Mouse (Mus musculus) ES-Bruce4 (cell line): ENCODE results near the gene Pigf. TPM values are rescaled to one million over a fixed set of nuclear protein-coding genes. Genes with fewer than 3 reads are reported as not detected.

ENCODE experiments used
- H3K27ac ChIP-seq: 2 replicates; pipeline ENCODE4 v1.5.1; 2012; ENCODE audit warnings: low read length, inconsistent platforms; ENCODE audit not compliant: insufficient read depth
- H3K27me3 ChIP-seq: 2 replicates; pipeline ENCODE4 v1.6.1; 2012; ENCODE audit warnings: mild to moderate bottlenecking, low read length, inconsistent platforms; ENCODE audit not compliant: control insufficient read depth, poor library complexity, insufficient read depth, severe bottlenecking
- H3K36me3 ChIP-seq: 2 replicates; pipeline ENCODE4 v1.6.1; 2012; ENCODE audit warnings: inconsistent platforms, mild to moderate bottlenecking, low read length, moderate library complexity; ENCODE audit not compliant: control insufficient read depth, poor library complexity, insufficient read depth, severe bottlenecking
- H3K4me1 ChIP-seq: one replicate; pipeline ENCODE4 v1.8.1; 2011; ENCODE audit warnings: low read length; ENCODE audit not compliant: control insufficient read depth, insufficient read depth
- H3K4me3 ChIP-seq: 2 replicates; pipeline ENCODE4 v1.5.1; 2011; ENCODE audit warnings: low read depth, mild to moderate bottlenecking, low read length
- H3K9ac ChIP-seq: 2 replicates; pipeline ENCODE4 v1.6.1; 2012; ENCODE audit warnings: low read depth, mild to moderate bottlenecking, inconsistent platforms; ENCODE audit not compliant: poor library complexity, severe bottlenecking
- H3K9me3 ChIP-seq: replicated peaks from 2 replicates; pipeline ENCODE4 v1.6.1; 2012; ENCODE audit warnings: mild to moderate bottlenecking, low read length, inconsistent platforms; ENCODE audit not compliant: control insufficient read depth, poor library complexity, insufficient read depth, severe bottlenecking
- CTCF ChIP-seq: IDR thresholded peaks from one replicate; pipeline ENCODE4 v1.8.1; 2011; ENCODE audit warnings: low read depth, low read length
- EP300 ChIP-seq: IDR thresholded peaks from 2 replicates; pipeline ENCODE4 v1.6.1; 2011; ENCODE audit warnings: low read depth, low read length; ENCODE audit not compliant: insufficient read depth
- POLR2A ChIP-seq: IDR thresholded peaks from one replicate; pipeline ENCODE4 v1.8.1; 2011; ENCODE audit warnings: low read length; ENCODE audit not compliant: insufficient read depth
- polyA plus RNA-seq: library from polyadenylated mRNA; stranded (reverse); fragments of >200 nt; gene quantifications from 2 replicates; pipeline ENCODE4 v1.2.4, GENCODE M21; 2011; ENCODE audit warnings: low read depth; ENCODE audit not compliant: missing spikeins, insufficient read depth, insufficient read length

The Pigf gene
- polyA plus RNA-seq, 1 experiment = 58.3 TPM

DNA sequence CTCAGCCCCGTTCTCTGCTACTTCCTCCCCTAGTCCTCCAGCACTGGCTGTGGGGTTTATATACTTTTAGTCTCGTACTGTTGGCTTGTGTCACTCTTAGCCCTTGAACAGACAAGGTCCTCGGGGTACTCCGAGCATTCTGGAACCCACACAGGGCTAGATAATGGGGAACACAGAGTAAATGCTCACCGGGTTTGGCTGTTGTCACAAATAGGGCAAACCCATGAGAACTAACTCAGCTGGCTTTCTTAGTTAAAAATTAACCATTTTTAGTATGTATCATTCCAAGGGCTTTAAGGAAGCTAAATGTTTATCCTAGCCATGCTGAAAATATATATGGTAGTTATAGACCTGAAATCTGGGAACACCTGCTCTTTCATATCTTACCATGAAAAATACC is 5.5 kb downstream of the Pigf start:
- H3K9me3 ChIP-seq = no peaks in the 10 kb centered on the region
- TF ChIP-seq POLR2A = no peak
- no peak for TF ChIP-seq EP300
- no peak for TF ChIP-seq CTCF
- H3K27me3 ChIP-seq = no peaks in the 10 kb centered on the region
- no peak overlapping the region for H3K27ac ChIP-seq
- H3K36me3 ChIP-seq = peaks cover 39% of the 10 kb centered on the region
- no peak overlapping the region for H3K9ac ChIP-seq
- H3K4me1 ChIP-seq = no peaks in the 10 kb centered on the region
- no peak overlapping the region for H3K4me3 ChIP-seq

DNA sequence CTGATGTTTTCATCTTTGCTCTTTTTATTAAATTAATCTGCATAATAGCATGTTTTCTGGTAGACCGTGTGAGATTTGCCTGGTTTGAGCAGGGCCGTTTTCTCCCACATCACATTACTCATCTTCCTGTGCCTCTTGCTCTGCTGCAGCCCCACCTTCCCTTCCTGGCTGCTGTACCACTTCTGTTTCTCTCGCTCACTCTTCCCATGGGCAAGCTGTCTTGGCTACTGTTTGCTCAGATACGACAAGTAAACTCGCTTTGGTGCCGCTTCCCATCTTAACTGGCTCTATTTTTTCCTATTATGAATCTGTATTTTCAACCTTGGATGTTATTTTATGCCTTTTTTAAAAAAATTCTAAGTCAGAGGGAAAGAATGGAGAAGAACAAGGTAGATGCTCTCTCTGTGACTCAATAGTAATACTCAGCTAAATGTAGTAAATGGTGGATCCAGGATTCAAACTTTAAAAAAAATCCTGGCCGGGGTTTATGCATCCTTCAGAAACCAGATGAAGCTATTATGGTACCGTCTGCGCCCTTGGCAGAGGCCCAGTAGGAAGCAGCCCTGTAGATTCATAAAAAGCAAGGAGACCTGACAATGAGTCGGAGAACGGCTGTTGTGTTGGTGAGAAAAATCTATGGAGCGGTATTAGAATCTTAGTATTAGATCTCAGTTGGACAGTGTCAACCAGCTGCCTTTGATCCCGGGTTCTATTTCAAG is 13.7 kb downstream of the Pigf start:
- Histone ChIP-seq H3K9ac (no peak overlapping the region), H3K4me1 (no peaks in the 10 kb centered on the region)
- TF ChIP-seq CTCF = no peak
- no peak for TF ChIP-seq POLR2A
- no peak for TF ChIP-seq EP300

DNA sequence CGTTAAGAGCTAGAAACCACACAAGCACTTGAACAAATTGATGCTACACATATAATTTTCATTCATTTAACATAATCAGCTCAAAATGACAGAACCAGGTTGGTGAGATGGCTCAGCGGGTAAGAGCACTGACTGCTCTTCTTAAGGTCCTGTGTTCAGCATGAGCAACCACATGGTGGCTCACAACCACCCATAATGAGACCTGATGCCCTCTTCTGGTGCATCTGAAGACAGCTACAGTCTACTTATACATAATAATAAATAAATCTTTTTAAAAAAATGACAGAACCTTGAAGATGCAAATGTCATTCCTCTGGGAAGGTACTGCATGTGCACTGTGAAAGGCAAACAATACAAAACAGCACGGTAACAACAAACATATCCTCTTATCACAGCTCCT is 16.3 kb downstream of the Pigf start:
- Histone ChIP-seq H3K4me3 (no peak overlapping the region), H3K36me3 (peaks cover 12% of the 10 kb centered on the region; the same call in 1 of the 2 replicates), H3K27ac (no peak overlapping the region), H3K4me1 (no peaks in the 10 kb centered on the region), H3K9me3 (no peaks in the 10 kb centered on the region), H3K9ac (no peak overlapping the region), H3K27me3 (no peaks in the 10 kb centered on the region)
- TF ChIP-seq POLR2A (no peak), EP300 (no peak), CTCF (no peak)

More for the DNA sequence above, 13.7 kb downstream of the Pigf start:
- Histone ChIP-seq H3K36me3 (peaks cover 7% of the 10 kb centered on the region; the same call in 1 of the 2 replicates), H3K4me3 (no peak overlapping the region), H3K27ac (no peak overlapping the region), H3K9me3 (no peaks in the 10 kb centered on the region), H3K27me3 (no peaks in the 10 kb centered on the region)

DNA sequence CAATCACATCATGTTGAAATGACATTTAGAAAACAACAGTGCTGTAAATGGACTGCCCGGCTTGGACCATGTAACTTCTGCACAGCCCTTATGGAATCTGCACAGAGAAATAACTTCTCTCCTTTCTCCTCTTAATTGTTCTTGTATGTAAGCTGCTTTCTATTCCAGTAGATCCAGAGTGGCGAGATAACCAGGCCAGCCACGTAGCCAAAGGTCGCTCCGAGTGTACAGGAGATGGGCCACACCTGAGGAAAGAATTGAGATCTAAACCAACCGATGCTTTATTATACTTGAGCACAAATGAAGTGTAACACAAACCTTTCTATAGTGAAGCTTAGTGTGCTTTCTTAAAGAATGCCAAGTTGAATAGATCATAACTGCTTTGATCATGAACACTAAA is 27.9 kb downstream of the Pigf start:
- peaks cover 17% of the 10 kb centered on the region for H3K36me3 ChIP-seq
- TF ChIP-seq EP300 = no peak
- no peak for TF ChIP-seq POLR2A
- no peak for TF ChIP-seq CTCF
- no peak overlapping the region for H3K4me3 ChIP-seq
- no peak overlapping the region for H3K9ac ChIP-seq
- H3K4me1 ChIP-seq = no peaks in the 10 kb centered on the region
- H3K9me3 ChIP-seq = no peaks in the 10 kb centered on the region
- no peaks in the 10 kb centered on the region for H3K27me3 ChIP-seq
- H3K27ac ChIP-seq = no peak overlapping the region

DNA sequence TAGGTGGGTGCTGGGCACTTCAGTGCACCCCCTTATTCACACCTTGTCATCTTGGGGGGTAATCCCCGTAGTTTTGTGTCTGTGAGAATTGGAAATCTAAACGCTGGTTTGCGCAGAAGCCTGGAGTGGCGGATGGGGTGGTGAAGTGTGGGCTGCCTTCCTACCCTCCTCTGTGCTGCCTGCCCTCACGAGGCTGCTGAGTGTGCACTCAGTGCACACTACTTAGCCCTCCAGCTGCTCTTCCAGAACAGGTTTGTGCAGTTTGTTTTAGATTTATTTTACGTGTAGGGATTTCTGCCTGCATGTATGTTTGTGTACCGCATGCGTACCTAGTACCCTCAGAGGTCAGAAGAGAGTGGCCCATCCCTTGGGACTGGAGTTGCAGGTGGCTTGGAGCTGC is 33.9 kb downstream of the Pigf start:
- no peaks in the 10 kb centered on the region; the same call in 1 of the 2 replicates for H3K36me3 ChIP-seq
- H3K9me3 ChIP-seq = no peaks in the 10 kb centered on the region
- H3K27ac ChIP-seq = no peak overlapping the region
- H3K9ac ChIP-seq = no peak overlapping the region
- H3K4me3 ChIP-seq = no peak overlapping the region
- TF ChIP-seq CTCF (no peak), EP300 (no peak), POLR2A (no peak)
- no peaks in the 10 kb centered on the region for H3K27me3 ChIP-seq
- no peaks in the 10 kb centered on the region for H3K4me1 ChIP-seq

DNA sequence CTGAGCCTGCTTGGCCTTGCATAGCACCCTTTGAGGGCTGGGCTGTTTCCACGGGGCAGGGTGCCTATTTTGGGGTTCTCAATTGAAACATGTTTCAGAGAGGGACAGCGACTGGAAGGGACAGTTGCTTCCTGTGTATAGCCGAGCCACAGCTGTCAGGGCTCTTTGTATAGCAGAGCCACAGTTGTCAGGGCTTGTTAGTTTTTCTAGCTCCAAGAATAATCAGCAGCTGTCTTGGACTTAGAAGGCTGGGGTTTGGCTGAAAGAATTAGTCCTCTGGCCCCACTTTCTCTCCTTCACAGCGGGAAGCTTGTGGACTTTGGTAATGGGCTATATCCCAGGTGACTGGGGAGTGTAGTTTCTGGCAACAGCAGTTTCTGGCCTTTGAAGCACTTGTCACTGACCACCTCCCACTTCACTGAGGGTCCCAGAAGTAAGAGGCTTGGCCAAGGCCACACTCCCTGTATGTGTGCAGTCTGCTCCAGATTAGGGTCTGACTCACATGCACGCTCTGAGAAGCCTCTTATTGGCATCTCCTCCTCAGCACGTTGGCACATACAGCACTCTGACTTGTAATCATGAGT is 36.5 kb downstream of the Pigf start:
- Histone ChIP-seq H3K27ac (no peak overlapping the region), H3K36me3 (no peaks in the 10 kb centered on the region; the same call in 1 of the 2 replicates), H3K9ac (no peak overlapping the region), H3K27me3 (no peaks in the 10 kb centered on the region), H3K4me1 (no peaks in the 10 kb centered on the region), H3K9me3 (no peaks in the 10 kb centered on the region), H3K4me3 (no peak overlapping the region)
- TF ChIP-seq EP300 = no peak
- no peak for TF ChIP-seq CTCF
- TF ChIP-seq POLR2A = no peak
